Mouse (Mus musculus): Measurements from ENCODE around the gene B9d1.

The B9d1 gene

DNA sequence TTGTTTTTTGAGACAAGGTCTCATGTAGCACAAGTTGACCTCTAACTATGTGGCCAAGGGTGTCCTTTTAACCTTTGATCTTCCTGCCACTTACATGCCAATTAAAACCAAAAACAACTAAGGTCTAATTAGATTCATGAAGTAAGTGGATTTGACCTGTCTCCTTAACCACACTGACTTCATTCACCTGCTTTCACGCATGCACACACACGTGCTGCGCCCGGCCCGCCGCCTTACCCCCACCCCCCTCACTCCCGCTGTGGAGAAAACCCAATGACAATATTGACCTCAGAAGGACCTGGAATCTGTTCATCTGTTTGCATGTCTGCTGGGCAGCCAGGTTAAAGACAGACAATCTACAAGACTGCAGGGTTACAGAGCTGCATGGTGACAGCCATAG is 35.7 kb downstream of the B9d1 start:
- no peak for DNase-seq (ENCODE audit: low spot score in 2 of 2)

DNA sequence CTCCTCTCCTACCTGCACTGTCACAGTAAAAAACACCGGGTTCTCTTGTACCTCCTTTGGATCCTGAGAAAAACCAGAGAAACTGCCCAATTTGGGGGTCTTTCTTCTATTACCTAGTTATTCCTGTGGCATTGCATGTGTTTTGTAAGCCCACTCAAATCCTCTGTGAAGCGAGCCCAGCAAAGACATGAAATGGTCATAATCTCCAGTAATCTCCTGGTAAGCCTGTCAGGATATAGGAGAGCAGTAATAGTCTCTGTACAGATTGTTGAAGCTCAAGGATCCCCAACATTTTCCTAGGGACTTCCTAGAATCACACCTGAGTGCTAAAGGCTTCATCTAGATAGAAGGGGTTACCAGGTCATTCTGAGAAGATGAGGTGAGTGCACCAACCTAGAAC is 36.2 kb downstream of the B9d1 start:
- no peak for DNase-seq (ENCODE audit: low spot score in 2 of 2)

DNA sequence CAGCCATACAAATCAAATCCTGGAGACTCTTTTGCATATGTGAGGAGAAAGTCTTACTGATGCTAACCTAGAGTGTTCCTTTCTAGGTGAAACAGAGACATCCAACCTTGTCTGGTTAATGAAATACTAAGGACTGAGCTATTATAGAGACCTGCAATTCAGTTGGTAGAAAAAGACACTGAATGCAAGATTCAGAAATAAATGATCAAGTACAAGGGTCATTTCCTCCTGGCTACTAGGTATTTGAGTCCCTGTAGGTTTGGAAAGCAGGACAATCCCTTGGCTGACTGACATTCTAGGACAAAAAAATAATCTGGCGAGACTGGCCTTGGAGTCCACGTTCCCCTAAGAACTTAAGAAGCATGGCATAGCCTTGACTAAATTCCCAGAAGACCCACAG is 40.6 kb downstream of the B9d1 start:
- DNase-seq (ENCODE audit: low spot score in 2 of 2) = no peak

DNA sequence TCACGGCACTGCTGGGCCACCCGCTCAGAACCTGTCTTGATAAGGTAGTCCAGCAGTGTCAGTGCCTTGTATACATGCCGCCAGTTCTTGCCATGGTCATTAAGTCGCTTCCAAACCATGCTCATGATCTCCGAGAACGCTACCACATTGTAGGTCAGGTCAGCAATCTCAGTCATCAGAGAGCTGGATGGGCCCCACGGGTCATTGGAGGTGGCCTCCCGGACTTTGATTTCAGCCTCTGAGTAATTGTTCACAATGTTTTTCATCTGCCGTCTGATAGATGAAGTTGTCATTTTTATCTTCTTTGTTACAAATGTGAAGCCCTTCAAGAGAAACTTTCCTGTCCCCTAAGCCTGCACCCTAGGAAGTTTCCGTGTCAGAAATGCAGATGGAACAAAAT is 41.5 kb downstream of the B9d1 start:
- DNase-seq (ENCODE audit: low spot score in 2 of 2) = no peak

DNA sequence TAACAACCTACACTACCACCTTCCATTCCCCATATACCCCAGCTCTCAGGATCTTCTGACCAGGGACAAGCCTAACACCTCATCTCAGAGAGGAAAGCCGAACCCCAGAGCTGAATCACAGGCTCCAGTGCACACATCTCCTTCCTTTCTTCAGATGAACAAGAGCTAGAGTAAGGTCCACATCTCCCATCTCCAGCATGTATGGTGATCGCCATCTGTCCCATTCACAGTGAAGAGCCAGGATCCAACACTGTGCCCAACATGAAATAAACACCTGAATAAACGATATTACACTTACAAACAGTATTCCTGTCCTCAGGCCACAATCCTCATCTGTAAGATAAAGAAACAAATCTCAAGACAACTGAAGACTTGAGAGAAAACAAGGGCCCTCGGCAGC is 42.8 kb downstream of the B9d1 start:
- DNase-seq (ENCODE audit: low spot score in 2 of 2) = no peak

DNA sequence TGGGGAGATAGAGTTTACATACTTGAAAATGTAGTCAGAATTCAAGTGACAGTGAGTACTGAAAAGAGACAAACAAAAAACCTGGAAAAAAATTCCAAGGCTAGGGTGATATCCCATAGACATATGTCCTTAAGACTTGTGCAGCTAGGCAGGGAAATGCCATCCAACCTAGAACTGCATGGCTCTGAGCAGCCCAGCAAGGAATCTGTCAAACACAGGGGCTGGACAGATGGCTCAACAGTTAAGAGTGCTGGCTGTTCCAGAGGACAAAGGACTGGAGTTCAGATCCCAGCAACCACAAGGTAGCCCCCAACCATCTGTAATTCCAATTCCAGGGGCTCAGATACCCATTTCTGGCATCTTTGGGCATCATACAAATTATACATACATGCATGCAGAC is 45.7 kb downstream of the B9d1 start:
- DNase-seq (ENCODE audit: low spot score in 2 of 2) = no peak

DNA sequence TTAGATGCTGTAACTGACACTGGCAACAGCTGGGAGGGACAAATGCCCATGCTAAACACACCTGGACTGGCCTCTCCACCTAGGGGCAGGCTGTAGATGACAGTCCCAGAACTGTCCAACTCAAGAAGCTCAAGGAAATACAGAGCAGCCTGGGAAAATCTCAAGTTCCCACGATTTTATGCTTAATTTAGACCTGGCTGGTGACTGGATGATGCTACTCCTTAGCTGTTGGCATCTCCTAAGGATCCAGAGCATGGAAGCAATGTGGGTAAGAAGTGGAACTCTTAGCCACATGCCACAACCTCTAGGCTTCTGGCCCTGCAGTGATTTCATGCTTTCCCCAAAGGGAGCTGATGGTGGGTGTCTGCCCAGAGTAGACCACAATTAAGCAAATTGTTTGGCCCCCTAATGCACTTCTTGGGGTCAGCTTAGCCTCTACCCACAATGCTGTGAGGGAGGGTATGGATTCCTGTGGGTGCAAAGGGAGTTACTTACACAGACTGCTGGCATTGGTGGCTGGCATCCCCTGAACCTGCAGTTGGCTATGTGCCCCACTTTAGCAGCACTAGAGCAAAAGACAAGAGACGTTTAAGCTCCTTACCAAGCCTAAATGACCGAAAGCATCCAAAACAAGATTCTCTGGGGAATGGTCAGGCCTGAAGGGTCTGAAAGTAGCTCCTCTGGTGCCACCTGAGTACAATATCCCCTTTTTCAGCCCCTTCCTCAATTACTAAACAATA is 48.2 kb downstream of the B9d1 start:
- DNase-seq (ENCODE audit: low spot score in 2 of 2) = no peak

DNA sequence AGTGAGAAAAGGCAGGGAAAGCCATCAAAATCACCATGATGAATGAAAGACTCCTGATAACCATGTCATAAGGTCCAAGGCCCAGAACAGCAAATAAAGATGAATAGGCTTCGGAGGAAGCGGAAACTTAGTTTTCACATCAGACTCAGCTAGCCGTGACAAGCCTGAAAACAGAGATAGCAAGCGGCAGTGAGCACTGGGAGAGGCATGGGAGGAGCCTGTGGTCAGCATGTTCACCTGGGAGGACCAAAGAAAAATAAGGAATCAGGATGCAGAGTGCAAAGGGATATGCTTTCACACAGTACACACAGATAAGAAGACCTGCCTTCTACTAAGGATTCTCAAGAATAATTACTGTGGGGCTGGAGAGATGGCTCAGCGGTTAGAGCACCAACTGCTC is 54.6 kb downstream of the B9d1 start:
- DNase-seq (ENCODE audit: low spot score in 2 of 2) = no peak

DNA sequence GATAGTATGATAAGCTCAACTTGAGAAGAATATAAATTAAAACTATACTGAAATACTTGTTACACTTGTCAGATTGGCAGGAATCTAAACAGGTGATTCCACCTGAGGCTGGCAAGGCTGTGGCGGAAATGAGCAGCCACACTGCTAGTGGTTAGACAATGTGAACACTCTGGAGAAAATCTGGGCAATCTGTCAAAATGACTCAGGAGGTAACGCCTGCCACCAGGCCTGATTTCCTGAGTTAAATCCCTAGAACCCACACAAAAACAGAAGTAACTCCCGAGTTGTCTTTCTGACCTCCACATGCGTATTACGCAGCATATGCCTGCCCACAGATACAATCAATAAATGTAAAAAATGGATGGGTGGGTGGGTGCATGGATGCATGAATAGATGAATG is 57.5 kb downstream of the B9d1 start:
- no peak for DNase-seq (ENCODE audit: low spot score in 2 of 2)
